Mouse (Mus musculus) cerebellum, postnatal 36 days (tissue): ENCODE measurements around the gene Sh2b3.

Source experiments
- DNase-seq, 2 experiments: peaks; one replicate each; pipeline ENCODE4 v3.0.0; 2021 to 2022; ENCODE audit warnings: mixed read lengths in 2 of 2

The Sh2b3 gene

GRCm38 (mm10) chr5:121783862-121784500 lies 53.5 kb downstream of the Sh2b3 start:
- DNase-seq = peak in 1 of 2 experiments; percentile 12

- no peak for DNase-seq
Observed at GRCm38 (mm10) chr5:121782467-121782866, 55.0 kb downstream of the Sh2b3 start.

- DNase-seq = no peak
Observed at GRCm38 (mm10) chr5:121780180-121780579, 57.3 kb downstream of the Sh2b3 start.

- DNase-seq = peak in 1 of 2 experiments; percentile 27
Observed at GRCm38 (mm10) chr5:121778485-121779119, 58.8 kb downstream of the Sh2b3 start.

GRCm38 (mm10) chr5:121771611-121772010 lies 65.8 kb downstream of the Sh2b3 start:
- DNase-seq = no peak

- no peak for DNase-seq
Observed at GRCm38 (mm10) chr5:121769827-121770226, 67.6 kb downstream of the Sh2b3 start.

- no peak for DNase-seq
Observed at GRCm38 (mm10) chr5:121767564-121767963, 69.9 kb downstream of the Sh2b3 start.

GRCm38 (mm10) chr5:121766038-121766773 lies 71.2 kb downstream of the Sh2b3 start:
- DNase-seq = no peak
